Mouse (Mus musculus): ENCODE results near the gene Ankdd1a.

Ankdd1a gene

DNA sequence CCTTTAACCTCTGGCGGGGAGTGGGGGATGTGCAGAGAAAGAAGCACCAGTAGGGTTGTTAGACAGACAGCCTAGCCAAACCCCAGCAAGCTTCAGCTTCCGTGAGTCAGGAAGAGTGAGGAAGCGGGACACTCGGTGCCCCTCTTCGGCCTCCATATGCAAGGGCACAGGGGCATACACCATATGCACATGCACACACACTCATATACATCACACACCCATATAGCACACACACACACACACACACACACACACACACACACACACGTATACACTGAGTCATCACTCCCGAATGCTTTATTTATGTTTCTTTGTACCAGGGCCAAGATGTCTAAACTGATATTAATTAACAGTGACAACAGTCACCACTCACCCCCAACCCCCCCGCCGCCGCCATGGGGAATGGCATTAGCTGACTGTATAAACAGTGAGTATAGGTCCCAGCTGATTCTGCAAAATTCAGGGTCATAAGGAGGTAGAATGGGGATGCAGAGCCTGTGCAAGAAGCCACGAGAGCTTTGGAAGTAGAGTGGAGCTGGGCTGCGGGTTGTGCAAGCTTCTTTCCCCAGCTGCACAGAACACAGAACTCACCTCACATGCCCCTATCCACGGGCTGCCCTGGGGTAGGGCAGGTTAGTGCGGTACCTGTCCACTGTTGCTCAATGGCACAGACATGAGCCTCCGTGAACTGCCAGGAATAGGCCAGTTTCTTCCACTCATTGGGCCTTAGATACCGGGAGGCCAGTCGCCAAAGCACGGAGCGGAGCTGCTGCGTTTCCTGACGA is 17.1 kb downstream of the Ankdd1a start:
- peak in 1 of 2 experiments; percentile 24 for DNase-seq (ENCODE audit: low spot score in 2 of 2)

DNA sequence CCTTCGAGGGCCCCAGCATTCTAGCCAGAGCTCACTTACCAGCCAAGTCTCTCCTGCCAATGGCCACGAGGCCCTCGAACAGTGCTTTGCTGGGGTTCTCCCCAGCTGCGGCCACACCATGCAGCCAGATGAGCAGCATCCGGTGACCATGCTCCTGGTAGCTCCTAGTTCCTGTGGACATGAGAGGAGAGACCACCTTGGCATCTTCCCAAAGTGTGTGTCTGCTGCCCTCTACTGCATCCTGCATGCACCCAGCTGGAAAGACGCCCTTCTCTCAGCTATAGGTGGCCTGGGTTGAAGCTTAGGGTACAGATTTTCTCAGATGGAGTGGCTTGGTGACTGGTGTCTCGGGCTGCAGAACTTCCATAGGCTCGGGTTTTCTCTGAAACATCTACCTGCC is 17.8 kb downstream of the Ankdd1a start:
- DNase-seq (ENCODE audit: low spot score in 2 of 2), result no peak

DNA sequence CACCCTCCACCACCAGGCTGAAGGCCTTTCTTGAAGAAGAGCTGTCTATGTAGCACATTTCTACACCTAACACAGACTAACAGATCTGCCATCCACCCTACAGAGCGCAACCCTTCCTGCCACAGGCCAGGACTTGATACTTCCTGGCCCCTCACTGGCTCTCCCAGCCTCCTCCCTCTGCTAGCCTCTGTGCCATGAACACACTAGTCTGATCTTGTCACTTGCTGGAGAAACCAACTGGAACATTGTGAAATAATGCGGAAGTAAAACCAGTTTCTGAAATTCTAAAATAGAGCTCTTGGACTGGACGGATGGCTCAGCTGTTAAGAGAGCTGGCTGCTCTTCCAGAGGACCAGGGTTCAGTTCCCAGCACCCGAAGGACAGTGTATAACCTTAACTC is 27.1 kb downstream of the Ankdd1a start:
- no peak for DNase-seq (ENCODE audit: low spot score in 2 of 2)

DNA sequence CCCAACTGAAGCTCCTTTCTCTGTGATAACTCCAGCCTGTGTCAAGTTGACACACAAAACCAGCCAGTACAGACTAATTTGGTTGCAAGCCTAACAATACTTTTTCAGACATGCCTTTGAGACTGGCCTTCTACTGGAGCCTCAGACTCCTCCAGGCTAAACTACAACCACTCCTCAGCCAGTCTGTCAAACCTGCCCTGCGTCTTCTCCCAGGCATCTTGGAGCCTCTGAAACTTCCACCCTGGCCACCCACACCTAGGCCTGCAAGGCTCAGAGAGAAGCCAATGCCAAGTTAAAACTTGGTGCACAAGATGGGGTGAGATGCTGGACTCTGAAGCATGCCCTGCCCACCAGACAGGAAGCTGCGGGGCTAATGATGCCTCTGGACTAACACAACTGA is 27.6 kb downstream of the Ankdd1a start:
- no peak for DNase-seq (ENCODE audit: low spot score in 2 of 2)

DNA sequence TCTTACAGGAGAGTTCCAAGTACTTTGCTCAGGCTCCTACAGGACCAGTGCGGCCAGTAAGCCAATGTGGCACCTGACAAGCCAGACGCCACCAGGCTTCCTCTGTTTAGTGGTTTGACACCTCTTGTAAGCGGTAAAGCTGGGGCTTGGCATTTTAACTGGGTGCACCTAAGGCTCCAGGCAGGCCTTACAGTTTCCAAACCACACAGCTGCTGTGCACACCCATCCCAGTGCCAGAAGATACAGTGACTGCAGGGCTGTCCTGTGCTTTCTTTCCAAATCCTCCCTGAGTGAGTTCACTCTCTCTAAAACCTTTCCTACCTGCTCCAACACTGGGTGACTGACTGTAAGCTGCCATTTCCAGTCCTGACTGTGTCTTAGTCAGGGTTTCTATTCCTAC is 28.5 kb downstream of the Ankdd1a start:
- DNase-seq (ENCODE audit: low spot score in 2 of 2), result no peak

DNA sequence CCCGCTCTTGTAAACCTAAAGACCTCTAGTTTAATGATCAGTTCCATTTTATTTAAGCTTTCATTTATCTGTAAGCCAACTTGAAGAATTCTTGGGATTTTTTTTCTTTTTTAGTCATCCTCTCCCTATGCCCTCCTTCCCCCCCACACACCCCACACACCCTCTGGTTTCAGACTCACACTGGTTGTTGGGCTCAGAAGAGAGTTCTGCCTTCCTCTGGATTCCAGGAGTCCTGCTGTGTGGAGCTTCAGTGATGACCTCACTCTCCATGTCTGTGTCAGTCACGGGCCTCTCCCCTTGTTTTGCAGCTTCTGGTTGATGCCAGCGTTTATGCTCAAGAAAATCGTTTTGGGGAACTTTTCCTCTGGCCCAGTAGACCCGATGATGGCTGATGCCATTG is 39.9 kb downstream of the Ankdd1a start:
- no peak for DNase-seq (ENCODE audit: low spot score in 2 of 2)

DNA sequence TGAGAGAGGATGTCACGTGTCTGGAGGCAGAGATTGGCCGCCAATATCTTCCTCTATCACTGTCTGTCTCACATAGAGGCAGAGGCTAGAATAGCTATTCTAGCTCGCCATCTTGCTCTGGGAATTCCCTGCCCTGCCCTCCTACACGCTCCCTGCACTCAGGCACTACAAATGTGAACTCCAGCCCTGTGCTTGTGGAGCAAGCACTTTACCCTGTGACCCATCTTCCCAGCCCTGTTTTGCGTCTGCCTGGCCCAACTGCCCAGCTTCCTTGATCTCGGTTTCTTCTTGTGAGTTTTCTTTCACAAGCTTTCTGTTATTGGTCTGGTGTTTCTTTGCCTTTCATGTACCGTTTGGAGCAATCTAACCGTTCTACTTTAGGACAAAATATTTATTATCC is 40.8 kb downstream of the Ankdd1a start:
- DNase-seq (ENCODE audit: low spot score in 2 of 2), result no peak

DNA sequence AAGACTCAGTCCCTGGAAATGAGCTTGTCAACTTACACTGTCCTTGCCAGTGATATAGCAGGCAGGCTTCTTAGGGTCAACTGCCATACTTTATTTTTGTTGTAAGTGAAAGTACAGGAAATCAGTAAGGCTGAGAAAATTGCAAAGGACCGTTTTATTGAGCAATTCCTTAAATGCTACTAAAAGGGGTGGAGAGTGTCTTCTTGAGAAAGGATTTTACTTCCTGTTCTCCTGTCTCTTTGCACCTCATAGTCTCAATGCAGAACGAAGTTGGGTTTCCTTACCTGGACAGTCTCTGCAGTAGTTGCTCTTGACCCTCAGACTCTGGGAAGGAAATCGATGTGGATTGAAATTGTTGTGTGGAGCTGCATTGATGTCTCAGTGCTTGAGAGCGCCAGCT is 47.2 kb downstream of the Ankdd1a start:
- DNase-seq (ENCODE audit: low spot score in 2 of 2), result no peak

DNA sequence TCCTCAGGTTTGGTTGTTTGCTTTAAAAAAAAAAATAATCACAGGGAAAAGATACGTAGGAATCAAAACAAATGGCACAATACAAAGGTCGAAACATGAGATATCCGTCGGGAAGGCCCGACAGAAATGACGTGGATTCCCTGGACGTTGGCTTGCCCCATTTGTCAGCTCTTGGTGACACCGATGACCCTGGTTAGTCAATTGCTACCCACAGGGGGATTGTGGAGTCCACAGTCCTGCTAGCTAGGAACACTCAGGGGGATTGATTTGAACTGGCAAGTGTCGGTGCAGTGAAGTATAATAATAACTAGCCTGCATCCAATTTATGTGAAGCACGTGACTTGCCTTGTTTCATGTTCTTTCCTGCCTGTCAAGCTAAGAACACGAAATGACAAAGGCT is 52.3 kb downstream of the Ankdd1a start:
- DNase-seq (ENCODE audit: low spot score in 2 of 2), result no peak

DNA sequence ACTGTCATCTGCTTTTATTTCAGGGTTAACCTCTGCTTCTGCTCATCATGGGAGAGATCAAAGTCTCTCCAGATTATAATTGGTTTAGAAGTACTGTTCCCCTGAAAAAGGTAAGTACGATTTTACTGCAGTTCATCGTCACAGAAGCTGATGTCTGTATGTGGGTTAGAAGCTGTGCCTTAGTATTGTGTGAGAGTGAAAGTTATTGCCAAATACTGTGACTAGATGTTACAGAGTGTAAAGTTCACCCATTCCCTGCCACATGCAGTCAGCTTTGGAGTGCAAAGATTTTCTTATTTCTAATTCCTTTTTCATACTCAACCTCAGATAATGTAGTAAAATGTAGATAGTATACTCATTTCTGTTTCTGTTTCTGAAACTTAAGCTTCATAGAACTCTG is 54.8 kb downstream of the Ankdd1a start:
- DNase-seq (ENCODE audit: low spot score in 2 of 2), result no peak

DNA sequence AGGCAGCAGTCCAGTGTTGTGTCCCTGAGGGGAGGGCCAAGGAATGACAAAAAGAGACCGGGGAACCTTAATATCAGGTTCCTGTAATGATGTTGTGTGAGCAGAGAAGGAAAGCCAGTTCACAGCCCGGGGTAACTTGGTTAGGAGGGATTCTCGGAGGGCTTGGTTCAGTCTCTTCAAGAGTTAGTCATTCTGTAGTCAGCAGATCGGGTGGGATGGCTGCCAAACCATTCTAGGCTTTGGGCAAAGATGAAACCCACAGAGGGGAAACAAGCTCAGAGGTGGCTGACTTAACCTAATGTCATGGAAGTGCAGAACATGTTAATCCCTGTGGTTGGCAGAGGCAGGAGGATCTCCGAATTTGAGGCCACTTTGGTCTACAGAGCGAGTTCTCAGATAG is 55.8 kb downstream of the Ankdd1a start:
- no peak for DNase-seq (ENCODE audit: low spot score in 2 of 2)

DNA sequence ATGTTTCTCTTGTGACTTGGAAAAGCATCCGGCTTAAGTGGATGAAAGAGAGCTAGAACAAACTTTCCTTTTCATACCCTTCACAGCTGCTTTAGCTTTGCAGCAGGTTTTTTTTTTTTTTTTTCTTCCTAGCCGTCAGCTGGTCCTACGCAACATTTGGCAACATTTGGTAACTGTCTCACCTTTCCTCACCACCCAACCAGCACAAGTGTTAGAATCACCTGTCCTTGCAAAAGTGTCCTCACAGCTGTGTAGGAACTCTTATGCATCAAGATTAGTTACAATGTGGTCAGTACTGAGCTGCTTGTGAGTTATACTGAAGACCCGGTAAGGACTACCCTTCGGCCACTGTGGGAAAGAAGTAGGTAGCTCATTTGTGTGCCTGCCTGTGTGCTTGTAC is 57.4 kb downstream of the Ankdd1a start:
- no peak for DNase-seq (ENCODE audit: low spot score in 2 of 2)

DNA sequence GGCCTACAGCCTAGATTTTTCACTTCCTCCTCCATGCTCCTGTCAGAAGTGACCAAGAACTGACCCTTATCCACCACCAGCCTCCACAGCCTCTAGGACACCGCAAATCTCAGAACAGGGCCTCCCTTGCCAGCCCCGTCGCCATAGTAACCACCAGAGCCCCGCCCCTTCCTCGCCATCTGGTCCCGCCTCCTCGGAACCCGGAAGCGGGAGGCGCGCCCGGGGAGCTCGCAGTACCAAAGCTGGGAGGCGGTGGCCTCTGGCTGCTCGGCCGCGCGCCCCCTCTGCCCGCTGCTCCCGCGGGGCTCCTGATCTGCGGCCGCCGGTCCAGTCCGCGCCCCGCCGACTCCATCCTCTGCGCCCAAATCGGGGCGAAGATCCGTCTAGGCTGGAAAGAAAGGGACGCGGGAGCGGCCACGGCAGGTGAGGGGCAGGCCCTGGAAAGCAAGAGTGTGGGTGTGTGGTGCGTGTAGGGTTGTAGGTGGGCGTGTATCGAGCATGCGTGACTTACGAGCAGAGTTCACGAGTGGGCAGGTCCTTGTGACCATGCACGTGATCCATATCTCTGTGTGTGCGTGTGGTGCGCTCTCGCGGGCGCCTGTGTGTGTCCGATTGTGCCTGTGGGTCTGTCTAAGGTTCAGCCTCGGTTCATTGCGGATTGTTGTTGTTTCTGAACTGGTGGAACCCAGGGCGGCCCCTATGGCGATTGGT is 59.1 kb downstream of the Ankdd1a start, which contains the start of gene Spg21:
TSS of gene Spg21 (plus strand) at position 216 of the 711 bp plus-strand sequence.
- DNase-seq (ENCODE audit: low spot score in 2 of 2), result peak; percentile 93 to 94

DNA sequence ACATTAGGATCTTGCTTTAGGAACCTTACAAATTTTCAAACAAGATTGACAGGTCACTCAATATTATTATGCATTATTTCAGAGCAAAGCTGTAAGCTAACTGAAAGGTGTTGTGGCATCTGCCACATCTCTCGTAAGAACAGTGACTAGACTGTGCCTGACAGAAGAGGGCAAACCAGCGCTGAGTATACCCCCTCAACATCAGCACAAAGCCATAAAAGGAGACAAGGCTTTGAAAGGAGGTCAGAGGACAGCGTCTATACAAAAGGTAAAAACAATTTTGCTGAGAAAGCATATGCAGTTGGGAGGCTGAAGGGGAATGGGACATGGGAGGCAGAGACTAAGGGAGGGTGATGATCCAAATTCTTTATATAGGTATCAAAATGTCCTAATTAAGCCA is 59.8 kb downstream of the Ankdd1a start:
- DNase-seq (ENCODE audit: low spot score in 2 of 2), result no peak

DNA sequence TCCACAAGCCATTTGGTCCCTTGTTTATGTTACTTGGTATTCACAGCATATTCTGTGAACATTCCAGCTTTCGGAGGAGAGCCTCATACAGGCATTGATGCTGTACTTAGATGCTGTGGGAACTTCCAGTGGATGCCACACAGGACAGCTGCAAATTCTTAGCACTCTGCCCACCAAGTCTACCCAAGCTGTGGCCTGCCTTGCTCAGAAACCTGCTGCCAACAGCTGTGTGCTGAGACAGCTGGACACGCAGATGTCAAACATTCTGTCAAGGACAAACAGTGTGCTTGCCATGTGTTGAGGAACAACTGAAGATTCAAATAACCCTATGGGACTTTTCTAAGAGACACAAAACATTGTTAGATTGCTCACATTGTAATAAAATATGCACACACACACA is 61.0 kb downstream of the Ankdd1a start:
- DNase-seq (ENCODE audit: low spot score in 2 of 2), result no peak

DNA sequence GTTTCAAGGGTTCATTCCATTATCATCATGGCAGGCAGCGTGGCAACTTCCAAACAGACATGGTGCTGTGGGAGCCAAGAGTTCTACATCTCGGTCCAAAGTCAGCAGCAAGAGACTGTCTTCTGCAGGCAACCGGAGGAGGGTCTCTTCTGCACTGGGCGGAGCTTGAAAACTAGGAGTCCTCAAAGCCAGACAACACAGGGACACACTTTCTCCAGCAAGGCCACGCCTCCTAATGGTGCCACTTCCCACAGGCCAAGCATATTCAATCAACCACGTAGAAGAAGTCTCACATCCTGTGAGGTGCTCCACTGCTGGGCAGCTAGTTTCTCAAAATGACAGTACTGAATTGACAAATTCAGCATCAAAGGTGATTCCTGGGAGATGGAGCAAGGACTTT is 72.0 kb downstream of the Ankdd1a start:
- DNase-seq (ENCODE audit: low spot score in 2 of 2), result no peak

DNA sequence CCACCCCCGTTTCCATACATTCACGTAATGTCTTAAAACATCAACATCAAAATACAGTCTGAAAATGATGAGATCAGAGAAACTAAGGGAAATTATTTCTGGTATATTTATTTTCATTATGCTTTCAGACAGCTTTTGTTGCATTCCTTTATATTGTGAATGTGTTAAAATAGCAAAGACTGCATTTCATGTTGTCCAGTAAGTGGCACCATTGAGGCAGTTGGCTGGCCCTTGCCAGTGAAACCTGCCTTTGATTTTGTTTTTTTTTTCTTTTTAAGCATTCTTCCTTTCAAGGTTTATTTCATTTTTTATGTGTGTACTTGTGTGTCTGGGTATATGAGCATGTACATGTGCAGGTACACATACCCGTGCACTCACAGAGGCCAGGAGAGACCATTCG is 75.3 kb downstream of the Ankdd1a start:
- no peak for DNase-seq (ENCODE audit: low spot score in 2 of 2)
